Mouse (Mus musculus) urinary bladder, postnatal 14 days (tissue): ENCODE data around the gene Slc36a4.

Source experiments
- DNase-seq: peaks from one replicate; pipeline ENCODE4 v3.0.0; 2021; ENCODE audit warnings: low spot score

Slc36a4 gene

GRCm38 (mm10) chr9:15722506-15722905, 13.0 kb downstream of the Slc36a4 start:
- DNase-seq = no peak

GRCm38 (mm10) chr9:15727168-15727567, 17.6 kb downstream of the Slc36a4 start:
- DNase-seq = no peak

- DNase-seq = no peak
Measured at GRCm38 (mm10) chr9:15731758-15732748, 22.5 kb downstream of the Slc36a4 start.

- DNase-seq = no peak
Measured at GRCm38 (mm10) chr9:15734056-15734866, 24.7 kb downstream of the Slc36a4 start.

- no peak for DNase-seq
Measured at GRCm38 (mm10) chr9:15734867-15735131, 25.3 kb downstream of the Slc36a4 start.

GRCm38 (mm10) chr9:15737522-15737921, 28.0 kb downstream of the Slc36a4 start:
- no peak for DNase-seq

- no peak for DNase-seq
Measured at GRCm38 (mm10) chr9:15741428-15741827, 31.9 kb downstream of the Slc36a4 start.

- DNase-seq = no peak
Measured at GRCm38 (mm10) chr9:15741931-15742330, 32.4 kb downstream of the Slc36a4 start.

- no peak for DNase-seq
Measured at GRCm38 (mm10) chr9:15745985-15746607, 36.6 kb downstream of the Slc36a4 start.

- no peak for DNase-seq
Measured at GRCm38 (mm10) chr9:15746636-15747035, 37.1 kb downstream of the Slc36a4 start.

- no peak for DNase-seq
Measured at GRCm38 (mm10) chr9:15748383-15748782, 38.8 kb downstream of the Slc36a4 start.

GRCm38 (mm10) chr9:15759318-15759717, 49.8 kb downstream of the Slc36a4 start:
- no peak for DNase-seq

- DNase-seq = no peak
Measured at GRCm38 (mm10) chr9:15766379-15766778, 56.8 kb downstream of the Slc36a4 start.

GRCm38 (mm10) chr9:15766821-15767220, 57.3 kb downstream of the Slc36a4 start:
- DNase-seq = no peak

GRCm38 (mm10) chr9:15772766-15773165, 63.2 kb downstream of the Slc36a4 start:
- DNase-seq = no peak

GRCm38 (mm10) chr9:15773426-15773825, 63.9 kb downstream of the Slc36a4 start:
- no peak for DNase-seq

- no peak for DNase-seq
Measured at GRCm38 (mm10) chr9:15774911-15775310, 65.4 kb downstream of the Slc36a4 start.

- DNase-seq = no peak
Measured at GRCm38 (mm10) chr9:15781936-15782335, 72.4 kb downstream of the Slc36a4 start.

GRCm38 (mm10) chr9:15786192-15786591, 76.7 kb downstream of the Slc36a4 start:
- DNase-seq = no peak

- DNase-seq = no peak
Measured at GRCm38 (mm10) chr9:15786610-15787009, 77.1 kb downstream of the Slc36a4 start.

- no peak for DNase-seq
Measured at GRCm38 (mm10) chr9:15792076-15792475, 82.5 kb downstream of the Slc36a4 start.
